Mouse (Mus musculus) ES-E14 (cell line): Measurements from ENCODE around the gene Cebpa.

ENCODE experiments used
- CHD2 ChIP-seq: IDR thresholded peaks from 2 replicates; pipeline ENCODE4 v1.6.1; 2014; ENCODE audit warnings: mild to moderate bottlenecking, low read depth, low read length, inconsistent platforms
- HCFC1 ChIP-seq: IDR thresholded peaks from 2 replicates; pipeline ENCODE4 v1.6.1; 2012; ENCODE audit warnings: low read length, inconsistent platforms, borderline replicate concordance; ENCODE audit not compliant: insufficient read depth
- ZC3H11A ChIP-seq: IDR thresholded peaks from 2 replicates; pipeline ENCODE4 v1.6.1; 2012; ENCODE audit warnings: low read depth, mild to moderate bottlenecking, inconsistent platforms, low read length, borderline replicate concordance
- ZNF384 ChIP-seq: IDR thresholded peaks from 2 replicates; pipeline ENCODE4 v1.6.1; 2012; ENCODE audit warnings: low read depth, low read length, inconsistent platforms

DNA sequence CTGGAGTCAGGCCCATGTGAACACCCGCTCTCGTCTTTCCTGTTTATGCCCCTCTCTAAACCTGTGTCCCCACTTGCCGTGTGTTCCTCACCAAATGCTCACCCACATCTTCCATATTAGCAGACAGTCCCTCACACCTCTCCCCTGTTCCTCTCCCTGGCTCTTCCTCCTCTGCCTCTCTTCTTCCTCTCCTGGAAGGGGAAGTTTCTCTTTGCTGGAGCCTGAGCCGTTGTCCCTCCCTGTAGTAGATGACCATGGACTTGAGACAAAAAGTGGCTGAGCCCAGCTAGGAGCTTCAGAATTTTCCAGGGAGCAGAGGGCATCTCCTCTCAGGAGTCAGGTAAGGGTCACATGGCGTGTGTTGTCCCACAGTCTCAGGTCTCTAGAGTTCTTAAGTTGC is 47.9 kb downstream of the Cebpa start:
- TF ChIP-seq HCFC1, result no peak
- TF ChIP-seq ZNF384, result no peak
- no peak for TF ChIP-seq ZC3H11A
- TF ChIP-seq CHD2, result no peak
